Mouse (Mus musculus) thymus, adult 2 months (tissue): ENCODE data around the gene Osbp2.

Source experiments
- CTCF ChIP-seq: fragments of 200-500 bp; IDR thresholded peaks from 2 replicates; pipeline ENCODE4 v1.5.1; 2012; ENCODE audit warnings: mild to moderate bottlenecking, control low read depth, low read length, moderate library complexity, borderline replicate concordance; ENCODE audit not compliant: control insufficient read depth, poor library complexity, insufficient read depth; ENCODE audit errors: extremely low read depth
- POLR2A ChIP-seq: fragments of 200-500 bp; IDR thresholded peaks from 2 replicates; pipeline ENCODE4 v1.6.1; 2012; ENCODE audit warnings: mild to moderate bottlenecking, low read length, control low read depth, moderate library complexity; ENCODE audit not compliant: control insufficient read depth, poor library complexity, insufficient read depth; ENCODE audit errors: extremely low read depth

DNA sequence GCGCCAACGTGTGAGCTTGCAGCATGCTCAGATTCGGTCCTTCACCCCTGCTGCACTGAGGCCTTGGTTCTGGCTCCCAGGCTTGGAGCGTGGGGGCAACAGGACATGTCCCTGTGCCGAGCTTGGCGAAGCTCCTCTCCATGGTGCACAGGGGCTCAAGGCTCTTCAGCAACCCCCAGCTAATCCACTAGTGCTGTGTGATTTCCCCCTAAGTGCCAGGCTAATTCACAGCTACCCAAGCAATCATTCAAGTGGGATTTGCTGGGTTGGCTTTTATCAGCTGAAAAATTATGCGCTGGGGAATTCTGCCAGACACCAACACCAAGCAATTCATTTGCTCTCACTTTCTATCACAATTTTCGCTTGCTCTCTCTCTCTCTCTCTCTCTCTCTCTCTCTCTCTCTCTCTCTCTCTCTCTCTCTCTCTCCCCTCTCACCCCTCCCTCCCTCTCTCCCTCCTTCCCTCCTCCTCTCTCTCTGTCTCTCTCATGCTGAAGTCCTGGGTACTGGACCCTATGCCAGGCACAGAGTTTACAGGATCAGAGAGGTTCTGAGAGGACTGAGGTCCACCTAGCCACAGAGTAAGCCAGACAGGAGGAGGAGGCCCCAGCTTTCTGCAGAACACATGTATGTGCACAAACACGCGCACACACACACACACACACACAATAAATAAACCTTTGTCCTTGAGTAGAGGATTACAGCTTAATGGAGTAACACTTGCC is 138.2 kb downstream of the Osbp2 start:
- TF ChIP-seq CTCF (no peak), POLR2A (no peak)
